Mouse (Mus musculus) kidney, adult 8-10 months (tissue): ENCODE measurements around the gene Cfi.

Experiments used
- DNase-seq, 2 experiments: peaks; one replicate each; pipeline ENCODE4 v3.0.0; 2022

The Cfi gene

GRCm38 (mm10) chr3:129878405-129879021 is 42.8 kb downstream of the Cfi start, which contains the start of gene Pla2g12a:
Pla2g12a (plus strand) TSS chr3:129878606.
- DNase-seq: peak; percentile 82 to 86

- DNase-seq: peak; percentile 34 to 36
Measured at GRCm38 (mm10) chr3:129879131-129879757, 43.6 kb downstream of the Cfi start.

- DNase-seq: no peak
Measured at GRCm38 (mm10) chr3:129879913-129880312, 44.2 kb downstream of the Cfi start.

- no peak for DNase-seq
Measured at GRCm38 (mm10) chr3:129880925-129881593, 45.4 kb downstream of the Cfi start.

- DNase-seq: no peak
Measured at GRCm38 (mm10) chr3:129885577-129885976, 49.9 kb downstream of the Cfi start.

- peak; percentile 28 to 35 for DNase-seq
Measured at GRCm38 (mm10) chr3:129886430-129886829, 50.7 kb downstream of the Cfi start.

GRCm38 (mm10) chr3:129887779-129888517 is 52.3 kb downstream of the Cfi start:
- no peak for DNase-seq

- DNase-seq: no peak
Measured at GRCm38 (mm10) chr3:129892003-129892402, 56.3 kb downstream of the Cfi start.

- DNase-seq: no peak
Measured at GRCm38 (mm10) chr3:129893143-129893542, 57.5 kb downstream of the Cfi start.

- no peak for DNase-seq
Measured at GRCm38 (mm10) chr3:129896591-129896990, 60.9 kb downstream of the Cfi start.

GRCm38 (mm10) chr3:129898886-129899285 is 63.2 kb downstream of the Cfi start:
- no peak for DNase-seq

- DNase-seq: peak; percentile 80 to 81
Measured at GRCm38 (mm10) chr3:129901271-129901809, 65.7 kb downstream of the Cfi start, which contains the start of gene Casp6. Casp6 (plus strand) TSS chr3:129901425.

GRCm38 (mm10) chr3:129903369-129903768 is 67.7 kb downstream of the Cfi start:
- no peak for DNase-seq

GRCm38 (mm10) chr3:129903866-129904265 is 68.2 kb downstream of the Cfi start:
- no peak for DNase-seq

- DNase-seq: no peak
Measured at GRCm38 (mm10) chr3:129904381-129905132, 68.9 kb downstream of the Cfi start.

- no peak for DNase-seq
Measured at GRCm38 (mm10) chr3:129912025-129912424, 76.3 kb downstream of the Cfi start.

GRCm38 (mm10) chr3:129913241-129913640 is 77.6 kb downstream of the Cfi start:
- no peak for DNase-seq

GRCm38 (mm10) chr3:129917424-129917823 is 81.7 kb downstream of the Cfi start:
- no peak for DNase-seq

GRCm38 (mm10) chr3:129918434-129918833 is 82.8 kb downstream of the Cfi start:
- peak; percentile 41 to 79 for DNase-seq

GRCm38 (mm10) chr3:129923581-129923980 is 87.9 kb downstream of the Cfi start:
- peak; percentile 14 to 26 for DNase-seq
